ENCODE assay signal across 11 mouse cellular contexts in genomic region chr2:116001352-116002138, GRCm38 (mm10).
DNase-seq lines count a peak whose midpoint lies in the region; ATAC-seq lines count a peak whose summit lies in the region.
"Had no signal": no experiment of that assay in that cellular context is flagged by ENCODE, and none has a peak within 500 bp of the region (broad histone marks: within the 10 kb centered on the region; RNA-seq: fewer than 3 reads in every experiment).

No protein-coding gene starts in this region.

- H3K9ac ChIP-seq in kidney, embryonic 14.5 days (ENCODE audit: low read depth, low read length) = no peak overlapping the region
- H3K9ac ChIP-seq in embryonic facial prominence, embryonic 14.5 days (ENCODE audit: low read depth, low read length) = no peak overlapping the region
- H3K9ac ChIP-seq in kidney, embryonic 16.5 days (replicated peaks; ENCODE audit: low read length) = no peak overlapping the region
- no peak overlapping the region for H3K9ac ChIP-seq in neural tube, embryonic 14.5 days (replicated peaks; ENCODE audit: low read depth, low read length)
- no peak overlapping the region for H3K9ac ChIP-seq in intestine, embryonic 15.5 days
- H3K9ac ChIP-seq: limb, embryonic 15.5 days had no signal

- no peaks in the 10 kb centered on the region for H3K9me3 ChIP-seq in kidney, embryonic 14.5 days (ENCODE audit: control insufficient read depth, low read length)
- no peaks in the 10 kb centered on the region for H3K9me3 ChIP-seq in embryonic facial prominence, embryonic 14.5 days (ENCODE audit: control insufficient read depth, low read length)
- no peaks in the 10 kb centered on the region for H3K9me3 ChIP-seq in kidney, embryonic 16.5 days (ENCODE audit: low read length)
- no peaks in the 10 kb centered on the region for H3K9me3 ChIP-seq in neural tube, embryonic 14.5 days (ENCODE audit: control insufficient read depth, low read length)
- no peaks in the 10 kb centered on the region for H3K9me3 ChIP-seq in intestine, embryonic 15.5 days
- H3K9me3 ChIP-seq: limb, embryonic 15.5 days had no signal

- no peaks in the 10 kb centered on the region for H3K27me3 ChIP-seq in kidney, embryonic 14.5 days (ENCODE audit: control insufficient read depth, insufficient read depth, low read length)
- H3K27me3 ChIP-seq in embryonic facial prominence, embryonic 14.5 days (replicated peaks; ENCODE audit: control insufficient read depth, insufficient read depth, low read length) = no peaks in the 10 kb centered on the region
- no peaks in the 10 kb centered on the region for H3K27me3 ChIP-seq in kidney, embryonic 16.5 days (ENCODE audit: insufficient read depth, low read length)
- no peaks in the 10 kb centered on the region; the same call in 1 of the 2 replicates for H3K27me3 ChIP-seq in neural tube, embryonic 14.5 days (ENCODE audit: control insufficient read depth, insufficient read depth, low read length)
- H3K27me3 ChIP-seq in intestine, embryonic 15.5 days (replicated peaks) = no peaks in the 10 kb centered on the region
- H3K27me3 ChIP-seq: limb, embryonic 15.5 days had no signal

- H3K4me3 ChIP-seq in kidney, embryonic 14.5 days (ENCODE audit: low read length) = no peak overlapping the region
- H3K4me3 ChIP-seq in embryonic facial prominence, embryonic 14.5 days (ENCODE audit: low read depth, low read length) = no peak overlapping the region
- H3K4me3 ChIP-seq in kidney, embryonic 16.5 days (ENCODE audit: low read length) = no peak overlapping the region
- no peak overlapping the region for H3K4me3 ChIP-seq in neural tube, embryonic 14.5 days (ENCODE audit: low read depth, low read length)
- H3K4me3 ChIP-seq in intestine, embryonic 15.5 days (replicated peaks) = no peak overlapping the region
- H3K4me3 ChIP-seq: limb, embryonic 15.5 days had no signal

- peaks cover 49% of the 10 kb centered on the region for H3K36me3 ChIP-seq in kidney, embryonic 14.5 days (ENCODE audit: control insufficient read depth, insufficient read depth, low read length)
- H3K36me3 ChIP-seq in embryonic facial prominence, embryonic 14.5 days (ENCODE audit: control insufficient read depth, insufficient read depth, low read length) = peaks cover 16% of the 10 kb centered on the region; the same call in 1 of the 2 replicates
- peaks cover 11% of the 10 kb centered on the region; the same call in 1 of the 2 replicates for H3K36me3 ChIP-seq in kidney, embryonic 16.5 days (ENCODE audit: insufficient read depth, low read length)
- no peaks in the 10 kb centered on the region for H3K36me3 ChIP-seq in neural tube, embryonic 14.5 days (ENCODE audit: control insufficient read depth, insufficient read depth, low read length)
- no peaks in the 10 kb centered on the region for H3K36me3 ChIP-seq in intestine, embryonic 15.5 days
- H3K36me3 ChIP-seq: limb, embryonic 15.5 days had no signal

- H3K4me1 ChIP-seq in kidney, embryonic 14.5 days (ENCODE audit: control insufficient read depth, insufficient read depth, low read length) = peaks cover 14% of the 10 kb centered on the region; the same call in 1 of the 2 replicates
- peaks cover 22% of the 10 kb centered on the region for H3K4me1 ChIP-seq in embryonic facial prominence, embryonic 14.5 days (ENCODE audit: control insufficient read depth, insufficient read depth, low read length)
- peaks cover 36% of the 10 kb centered on the region for H3K4me1 ChIP-seq in kidney, embryonic 16.5 days (ENCODE audit: insufficient read depth, low read length)
- H3K4me1 ChIP-seq in neural tube, embryonic 14.5 days (ENCODE audit: control insufficient read depth, insufficient read depth, low read length) = peaks cover 25% of the 10 kb centered on the region
- H3K4me1 ChIP-seq in intestine, embryonic 15.5 days (replicated peaks) = peaks cover 18% of the 10 kb centered on the region; the same call in 1 of the 2 replicates

- WGBS in kidney, embryonic 14.5 days = 17% methylated on average over 6 of the region's 6 CpGs
- 23% methylated on average over 6 of the region's 6 CpGs for WGBS in embryonic facial prominence, embryonic 14.5 days
- 14% methylated on average over 6 of the region's 6 CpGs for WGBS in kidney, embryonic 16.5 days
- 12% methylated on average over 6 of the region's 6 CpGs for WGBS in neural tube, embryonic 14.5 days
- 31% methylated on average over 6 of the region's 6 CpGs for WGBS in intestine, embryonic 15.5 days

- DNase-seq in kidney, adult 8-10 months = no peak
- peak; percentile 32 for DNase-seq in embryonic facial prominence, embryonic 14.5 days (ENCODE audit: low spot score)
- DNase-seq in layer of hippocampus, adult 18-20 months (ENCODE audit: low spot score in 2 of 2) = no peak
- DNase-seq: cerebellum, postnatal 14 days; heart, adult 18-20 months had no signal

- peak overlapping the region; percentile 37; the same call in 1 of the 2 replicates for H3K27ac ChIP-seq in kidney, embryonic 14.5 days (ENCODE audit: low read depth, low read length)
- H3K27ac ChIP-seq in embryonic facial prominence, embryonic 14.5 days (replicated peaks; ENCODE audit: low read depth, low read length) = 0 out of 2 replicates have a peak overlapping the region, but pooled peaks have one; percentile 15
- no peak overlapping the region for H3K27ac ChIP-seq in kidney, embryonic 16.5 days (ENCODE audit: low read length)
- no peak overlapping the region for H3K27ac ChIP-seq in neural tube, embryonic 14.5 days (ENCODE audit: low read depth, low read length)
- no peak overlapping the region for H3K27ac ChIP-seq in intestine, embryonic 15.5 days
- H3K27ac ChIP-seq: limb, embryonic 15.5 days had no signal

- H3K4me2 ChIP-seq in kidney, embryonic 14.5 days (replicated peaks; ENCODE audit: low read depth, low read length) = no peak overlapping the region
- H3K4me2 ChIP-seq in embryonic facial prominence, embryonic 14.5 days (ENCODE audit: low read depth, low read length) = no peak overlapping the region
- no peak overlapping the region for H3K4me2 ChIP-seq in kidney, embryonic 16.5 days (replicated peaks; ENCODE audit: low read depth, low read length)
- H3K4me2 ChIP-seq in neural tube, embryonic 14.5 days (ENCODE audit: low read depth, low read length) = no peak overlapping the region
- no peak overlapping the region for H3K4me2 ChIP-seq in intestine, embryonic 15.5 days (replicated peaks)
- H3K4me2 ChIP-seq: limb, embryonic 15.5 days had no signal

- peak; percentile 68; the same call in 1 of the 2 replicates for ATAC-seq in kidney, embryonic 14.5 days (ENCODE audit: low FRiP score, low TSS enrichment)
- no peak for ATAC-seq in embryonic facial prominence, embryonic 14.5 days (ENCODE audit: low read depth)
- ATAC-seq in kidney, embryonic 16.5 days (ENCODE audit: low FRiP score, low TSS enrichment) = peak; percentile 81
- peak; percentile 52; the same call in 1 of the 2 replicates for ATAC-seq in neural tube, embryonic 14.5 days (ENCODE audit: low read depth)
- ATAC-seq in intestine, embryonic 15.5 days = no peak
- ATAC-seq: CD4-positive, CD25-positive, alpha-beta regulatory T cell, adult 4 months had no signal

Comparison
In these comparisons a context has a peak if more than half of its experiments do, and no peak if none do; other contexts are left out.
1. H3K27ac ChIP-seq: peak in kidney, embryonic 14.5 days (single experiment) and embryonic facial prominence, embryonic 14.5 days (single experiment); none in kidney, embryonic 16.5 days (single experiment), neural tube, embryonic 14.5 days (single experiment) and intestine, embryonic 15.5 days (single experiment).
2. ATAC-seq: peak in kidney, embryonic 14.5 days (single experiment), kidney, embryonic 16.5 days (single experiment) and neural tube, embryonic 14.5 days (single experiment); none in embryonic facial prominence, embryonic 14.5 days (single experiment) and intestine, embryonic 15.5 days (single experiment).